Mouse (Mus musculus): Measurements from ENCODE around the gene Xbp1.

- TF ChIP-seq POLR2A (IDR thresholded peaks at IDR 0.05; ENCODE audit: borderline replicate concordance, control insufficient read depth, low read depth, low read length) (no peak), CTCF (IDR thresholded peaks at IDR 0.05; ENCODE audit: control insufficient read depth, insufficient read depth, low read length) (no peak)
Observed at GRCm38 (mm10) chr11:5495906-5496305, 24.6 kb upstream of the Xbp1 start.
